Mouse (Mus musculus) heart, embryonic 10.5 days (tissue): ENCODE data around the gene Ccdc51. TPM values are rescaled to one million over a fixed set of nuclear protein-coding genes. Genes with fewer than 3 reads are reported as not detected.

Source experiments
- DNase-seq: peaks from one replicate; pipeline ENCODE4 v3.0.0-alpha.2; 2017; ENCODE audit warnings: low spot score
- H3K27ac ChIP-seq: fragments of 300-500 bp; sonication (generic); 2 replicates; pipeline ENCODE4 v1.5.1; 2016; ENCODE audit warnings: mild to moderate bottlenecking
- H3K27me3 ChIP-seq: fragments of 300-500 bp; sonication (generic); 2 replicates; pipeline ENCODE4 v1.6.1; 2016; ENCODE audit warnings: mild to moderate bottlenecking; ENCODE audit not compliant: poor library complexity, insufficient read depth, severe bottlenecking
- H3K36me3 ChIP-seq: fragments of 300-500 bp; sonication (generic); 2 replicates; pipeline ENCODE4 v1.6.1; 2016; ENCODE audit warnings: mild to moderate bottlenecking, moderate library complexity
- H3K4me1 ChIP-seq: fragments of 300-500 bp; sonication (generic); 2 replicates; pipeline ENCODE4 v1.6.1; 2016; ENCODE audit warnings: mild to moderate bottlenecking
- H3K4me3 ChIP-seq: fragments of 300-500 bp; sonication (generic); 2 replicates; pipeline ENCODE4 v1.5.1; 2016; ENCODE audit warnings: mild to moderate bottlenecking, moderate library complexity
- H3K9me3 ChIP-seq: fragments of 300-500 bp; sonication (generic); 2 replicates; pipeline ENCODE4 v1.6.1; 2016; ENCODE audit warnings: mild to moderate bottlenecking, moderate library complexity
- whole genome bisulfite sequencing: fragments of 180-500 bp; shearing (Covaris S2); methylation state at CpG from one replicate; pipeline ENCODE4 v1.1.7; 2016; 5-methylcytosine and 5-hydroxymethylcytosine counted together
- polyA plus RNA-seq: library from polyadenylated mRNA; unstranded; fragments of >200 nt; fragmentation: Nextera tagmentation; extraction: Ambion mirVana; gene quantifications from 2 replicates; pipeline ENCODE4 v1.2.1, GENCODE M21; 2016

Gene Ccdc51
- polyA plus RNA-seq, 1 experiment from 2014 or later = 19.7 TPM

GRCm38 (mm10) chr9:109051651-109052489, 30.4 kb upstream of the Ccdc51 start:
- no peak overlapping the region for H3K4me3 ChIP-seq
- H3K36me3 ChIP-seq = peaks cover 58% of the 10 kb centered on the region
- peaks cover 16% of the 10 kb centered on the region for H3K4me1 ChIP-seq
- DNase-seq = no peak
- WGBS = 89% methylated on average over 10 of the region's 10 CpGs
- H3K9me3 ChIP-seq = no peaks in the 10 kb centered on the region
- no peaks in the 10 kb centered on the region for H3K27me3 ChIP-seq
- H3K27ac ChIP-seq = no peak overlapping the region

- WGBS = 92% methylated on average over 9 of the region's 9 CpGs
- no peaks in the 10 kb centered on the region for H3K9me3 ChIP-seq
- H3K27ac ChIP-seq = no peak overlapping the region
- H3K4me1 ChIP-seq = peaks cover 16% of the 10 kb centered on the region
- no peaks in the 10 kb centered on the region for H3K27me3 ChIP-seq
- no peak for DNase-seq
- no peak overlapping the region for H3K4me3 ChIP-seq
- peaks cover 66% of the 10 kb centered on the region for H3K36me3 ChIP-seq
Observed at GRCm38 (mm10) chr9:109052490-109053260, 29.6 kb upstream of the Ccdc51 start.

- H3K27ac ChIP-seq = no peak overlapping the region
- no peak for DNase-seq
- no peak overlapping the region for H3K4me3 ChIP-seq
- peaks cover 21% of the 10 kb centered on the region for H3K4me1 ChIP-seq
- H3K27me3 ChIP-seq = no peaks in the 10 kb centered on the region
- peaks cover 69% of the 10 kb centered on the region for H3K36me3 ChIP-seq
- no peaks in the 10 kb centered on the region for H3K9me3 ChIP-seq
- 71% methylated on average over 3 of the region's 3 CpGs for WGBS
Observed at GRCm38 (mm10) chr9:109053366-109053765, 28.9 kb upstream of the Ccdc51 start.

GRCm38 (mm10) chr9:109053851-109054250, 28.4 kb upstream of the Ccdc51 start:
- WGBS = 74% methylated on average over 6 of the region's 6 CpGs
- Histone ChIP-seq H3K27ac (peak overlapping the region; percentile 85; the same call in 1 of the 2 replicates), H3K4me3 (no peak overlapping the region), H3K27me3 (no peaks in the 10 kb centered on the region), H3K9me3 (no peaks in the 10 kb centered on the region), H3K36me3 (peaks cover 68% of the 10 kb centered on the region), H3K4me1 (peaks cover 26% of the 10 kb centered on the region)
- no peak for DNase-seq

- H3K27ac ChIP-seq = peak overlapping the region; percentile 85
- H3K9me3 ChIP-seq = no peaks in the 10 kb centered on the region
- WGBS = 15% methylated on average over 7 of the region's 7 CpGs
- DNase-seq = no peak
- H3K4me1 ChIP-seq = peaks cover 34% of the 10 kb centered on the region
- no peaks in the 10 kb centered on the region for H3K27me3 ChIP-seq
- peaks cover 62% of the 10 kb centered on the region for H3K36me3 ChIP-seq
- H3K4me3 ChIP-seq = peak overlapping the region; percentile 40
Observed at GRCm38 (mm10) chr9:109054712-109055111, 27.6 kb upstream of the Ccdc51 start.

GRCm38 (mm10) chr9:109055271-109056030, 26.8 kb upstream of the Ccdc51 start:
- WGBS = 83% methylated on average over 12 of the region's 12 CpGs
- H3K27me3 ChIP-seq = no peaks in the 10 kb centered on the region
- H3K4me1 ChIP-seq = peaks cover 39% of the 10 kb centered on the region
- peaks cover 61% of the 10 kb centered on the region for H3K36me3 ChIP-seq
- peak overlapping the region; percentile 40; the same call in 1 of the 2 replicates for H3K4me3 ChIP-seq
- no peak for DNase-seq
- H3K27ac ChIP-seq = peak overlapping the region; percentile 85
- H3K9me3 ChIP-seq = no peaks in the 10 kb centered on the region

- Histone ChIP-seq H3K27ac (no peak overlapping the region), H3K9me3 (no peaks in the 10 kb centered on the region), H3K36me3 (peaks cover 59% of the 10 kb centered on the region), H3K27me3 (no peaks in the 10 kb centered on the region), H3K4me1 (peaks cover 39% of the 10 kb centered on the region), H3K4me3 (no peak overlapping the region)
- WGBS = 87% methylated on average over 17 of the region's 17 CpGs
- no peak for DNase-seq
Observed at GRCm38 (mm10) chr9:109056081-109056690, 26.1 kb upstream of the Ccdc51 start.

- no peak for DNase-seq
- no peaks in the 10 kb centered on the region for H3K9me3 ChIP-seq
- H3K4me1 ChIP-seq = peaks cover 39% of the 10 kb centered on the region
- no peaks in the 10 kb centered on the region for H3K27me3 ChIP-seq
- no peak overlapping the region for H3K4me3 ChIP-seq
- H3K36me3 ChIP-seq = peaks cover 56% of the 10 kb centered on the region
- H3K27ac ChIP-seq = no peak overlapping the region
- 88% methylated on average over 4 of the region's 4 CpGs for WGBS
Observed at GRCm38 (mm10) chr9:109056916-109057315, 25.4 kb upstream of the Ccdc51 start.

GRCm38 (mm10) chr9:109057543-109057942, 24.8 kb upstream of the Ccdc51 start:
- no peaks in the 10 kb centered on the region for H3K9me3 ChIP-seq
- H3K4me1 ChIP-seq = peaks cover 39% of the 10 kb centered on the region
- DNase-seq = no peak
- WGBS = 89% methylated on average over 5 of the region's 5 CpGs
- no peak overlapping the region for H3K27ac ChIP-seq
- no peak overlapping the region for H3K4me3 ChIP-seq
- H3K27me3 ChIP-seq = no peaks in the 10 kb centered on the region
- peaks cover 58% of the 10 kb centered on the region for H3K36me3 ChIP-seq

- H3K27ac ChIP-seq = peak overlapping the region; percentile 90; the same call in 1 of the 2 replicates
- H3K36me3 ChIP-seq = peaks cover 60% of the 10 kb centered on the region
- H3K4me1 ChIP-seq = peaks cover 39% of the 10 kb centered on the region
- no peaks in the 10 kb centered on the region for H3K27me3 ChIP-seq
- WGBS = 92% methylated on average over 19 of the region's 19 CpGs
- peak overlapping the region; percentile 52 for H3K4me3 ChIP-seq
- no peaks in the 10 kb centered on the region for H3K9me3 ChIP-seq
- no peak for DNase-seq
Observed at GRCm38 (mm10) chr9:109058006-109058765, 24.1 kb upstream of the Ccdc51 start.

GRCm38 (mm10) chr9:109059136-109059903, 23.0 kb upstream of the Ccdc51 start, which contains the start of gene Trex1:
Trex1 (minus strand) TSS chr9:109059734.
- 14% methylated on average over 15 of the region's 15 CpGs for WGBS
- Histone ChIP-seq H3K27ac (peak within 1 kb of the TSS; percentile 90), H3K9me3 (no peaks in the 10 kb centered on the region), H3K36me3 (peaks cover 70% of the 10 kb centered on the region), H3K4me3 (peak within 1 kb of the TSS; percentile 52), H3K4me1 (peaks cover 33% of the 10 kb centered on the region), H3K27me3 (no peaks in the 10 kb centered on the region)
- peak; percentile 93 for DNase-seq
